Mouse (Mus musculus) heart, embryonic 10.5 days (tissue): ENCODE measurements at regions not wholly inside any gene's neighbourhood (a gene's known extent, or its start where the extent isn't known, plus 50 kb on each side); places are given as distances from the start of the nearest gene placed in this dataset.

ENCODE experiments used
- DNase-seq: peaks from one replicate; pipeline ENCODE4 v3.0.0-alpha.2; 2017; ENCODE audit warnings: low spot score
- H3K27ac ChIP-seq: fragments of 300-500 bp; sonication (generic); 2 replicates; pipeline ENCODE4 v1.5.1; 2016; ENCODE audit warnings: mild to moderate bottlenecking
- H3K27me3 ChIP-seq: fragments of 300-500 bp; sonication (generic); 2 replicates; pipeline ENCODE4 v1.6.1; 2016; ENCODE audit warnings: mild to moderate bottlenecking; ENCODE audit not compliant: poor library complexity, insufficient read depth, severe bottlenecking
- H3K36me3 ChIP-seq: fragments of 300-500 bp; sonication (generic); 2 replicates; pipeline ENCODE4 v1.6.1; 2016; ENCODE audit warnings: mild to moderate bottlenecking, moderate library complexity
- H3K4me1 ChIP-seq: fragments of 300-500 bp; sonication (generic); 2 replicates; pipeline ENCODE4 v1.6.1; 2016; ENCODE audit warnings: mild to moderate bottlenecking
- H3K4me3 ChIP-seq: fragments of 300-500 bp; sonication (generic); 2 replicates; pipeline ENCODE4 v1.5.1; 2016; ENCODE audit warnings: mild to moderate bottlenecking, moderate library complexity
- H3K9me3 ChIP-seq: fragments of 300-500 bp; sonication (generic); 2 replicates; pipeline ENCODE4 v1.6.1; 2016; ENCODE audit warnings: mild to moderate bottlenecking, moderate library complexity
- WGBS: fragments of 180-500 bp; shearing (Covaris S2); methylation state at CpG from one replicate; pipeline ENCODE4 v1.1.7; 2016; 5-methylcytosine and 5-hydroxymethylcytosine counted together

DNA sequence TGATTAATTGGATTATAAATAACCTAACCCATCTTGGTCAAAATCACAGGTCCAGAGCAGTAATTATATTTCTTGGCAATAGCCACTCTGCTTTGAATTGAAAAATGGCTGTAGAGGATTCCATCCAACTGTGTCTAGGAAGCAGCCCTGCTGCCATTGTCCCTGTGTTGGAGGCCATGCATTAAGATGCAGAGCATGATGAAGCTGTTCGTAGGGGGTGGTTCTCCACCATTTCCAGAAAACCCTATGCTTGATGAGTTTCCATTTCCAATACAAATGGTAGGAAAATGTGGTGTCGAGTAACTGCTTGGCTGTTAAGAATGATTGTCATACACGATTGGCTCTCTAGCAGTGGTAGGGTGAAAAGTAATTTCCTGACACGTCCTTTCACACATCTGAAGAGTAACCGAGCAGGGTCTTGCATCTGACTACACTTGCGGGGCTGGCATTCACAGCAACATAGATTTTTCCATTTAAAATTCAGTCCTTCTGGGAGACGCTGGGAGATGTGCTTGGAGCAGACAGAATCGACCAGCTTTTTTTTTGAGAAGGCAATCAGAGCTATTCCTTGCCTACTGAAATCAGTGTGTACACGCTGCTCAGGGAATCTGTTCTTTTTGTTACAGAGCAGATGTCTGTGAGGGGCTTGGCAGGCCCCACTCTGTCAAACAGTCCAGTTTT is 211.0 kb downstream of the Cmpk2 start:
- WGBS, result 60% methylated on average over 9 of the region's 9 CpGs
- DNase-seq, result no peak
- H3K27me3 ChIP-seq, result no peaks in the 10 kb centered on the region
- H3K4me3 ChIP-seq, result no peak overlapping the region
- peaks cover 15% of the 10 kb centered on the region for H3K4me1 ChIP-seq
- H3K9me3 ChIP-seq, result no peaks in the 10 kb centered on the region
- no peaks in the 10 kb centered on the region for H3K36me3 ChIP-seq
- H3K27ac ChIP-seq, result no peak overlapping the region

DNA sequence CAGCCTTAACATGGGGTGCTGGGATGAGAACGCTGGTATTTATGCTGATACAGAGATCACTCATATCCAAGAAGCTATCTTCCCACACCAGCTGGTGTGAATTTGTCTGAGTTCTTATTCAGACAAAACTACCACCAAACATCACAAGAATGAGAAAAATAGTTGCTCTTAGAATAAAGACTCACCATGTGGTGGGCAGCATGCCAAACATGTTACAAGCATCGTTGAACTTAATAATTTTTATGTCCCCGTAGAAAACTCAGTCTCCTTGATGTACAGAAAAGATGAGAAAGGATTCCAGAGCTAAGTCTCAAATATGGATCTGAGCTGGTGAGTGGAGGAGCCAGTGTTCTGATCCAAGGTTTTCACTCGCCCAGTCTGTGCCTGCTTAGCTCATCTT is 196.5 kb downstream of the Cmpk2 start:
- DNase-seq, result no peak
- WGBS, result 84% methylated on average over 4 of the region's 4 CpGs
- Histone ChIP-seq H3K4me3 (no peak overlapping the region), H3K36me3 (no peaks in the 10 kb centered on the region), H3K4me1 (no peaks in the 10 kb centered on the region), H3K27ac (no peak overlapping the region), H3K27me3 (no peaks in the 10 kb centered on the region), H3K9me3 (no peaks in the 10 kb centered on the region)

DNA sequence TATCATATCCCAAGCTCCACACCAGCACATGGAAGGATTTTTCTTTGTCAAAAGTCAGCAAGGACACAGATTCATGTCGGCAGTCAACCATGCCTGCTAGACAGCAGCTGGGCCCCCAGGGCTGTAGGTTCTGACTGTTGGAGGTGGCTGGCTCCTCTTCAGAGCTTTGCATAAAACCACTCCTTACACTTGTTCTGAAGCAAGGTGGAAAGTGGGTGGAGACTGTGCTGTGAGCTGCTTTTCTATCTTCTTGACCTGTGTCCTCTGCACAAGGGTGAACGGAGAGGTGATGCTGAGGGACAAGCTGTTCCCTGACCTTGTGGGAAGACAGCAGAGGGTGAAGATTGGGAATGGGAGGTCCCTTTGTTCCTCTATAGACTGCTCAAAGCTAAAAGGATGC is 185.2 kb downstream of the Cmpk2 start:
- H3K27ac ChIP-seq, result no peak overlapping the region
- no peak for DNase-seq
- no peak overlapping the region for H3K4me3 ChIP-seq
- H3K27me3 ChIP-seq, result no peaks in the 10 kb centered on the region
- H3K9me3 ChIP-seq, result no peaks in the 10 kb centered on the region
- 90% methylated on average over 2 of the region's 2 CpGs for WGBS
- no peaks in the 10 kb centered on the region for H3K36me3 ChIP-seq
- H3K4me1 ChIP-seq, result no peaks in the 10 kb centered on the region

DNA sequence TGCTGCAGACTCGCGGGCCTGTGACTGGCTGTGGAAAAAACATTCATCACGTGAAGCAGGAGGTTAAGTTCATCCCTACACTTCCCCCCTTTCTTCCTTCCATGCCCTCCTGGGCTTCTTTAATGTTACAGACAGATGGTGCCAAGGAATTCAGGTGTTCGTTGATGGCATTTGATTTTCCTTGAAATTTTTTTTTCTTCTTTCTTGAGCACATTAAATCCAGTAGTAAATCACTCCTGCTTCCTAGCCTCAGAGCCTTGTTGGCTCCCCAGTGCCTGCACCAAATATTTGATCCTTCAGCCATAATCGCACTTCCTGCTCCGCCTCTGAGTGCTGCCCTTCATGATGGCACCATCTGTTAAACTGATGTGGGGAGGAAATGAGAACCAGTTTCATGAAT is 184.8 kb downstream of the Cmpk2 start:
- WGBS, result 69% methylated on average over 6 of the region's 6 CpGs
- H3K36me3 ChIP-seq, result no peaks in the 10 kb centered on the region
- H3K4me1 ChIP-seq, result no peaks in the 10 kb centered on the region
- H3K9me3 ChIP-seq, result no peaks in the 10 kb centered on the region
- H3K27ac ChIP-seq, result no peak overlapping the region
- no peak for DNase-seq
- no peak overlapping the region for H3K4me3 ChIP-seq
- H3K27me3 ChIP-seq, result no peaks in the 10 kb centered on the region

DNA sequence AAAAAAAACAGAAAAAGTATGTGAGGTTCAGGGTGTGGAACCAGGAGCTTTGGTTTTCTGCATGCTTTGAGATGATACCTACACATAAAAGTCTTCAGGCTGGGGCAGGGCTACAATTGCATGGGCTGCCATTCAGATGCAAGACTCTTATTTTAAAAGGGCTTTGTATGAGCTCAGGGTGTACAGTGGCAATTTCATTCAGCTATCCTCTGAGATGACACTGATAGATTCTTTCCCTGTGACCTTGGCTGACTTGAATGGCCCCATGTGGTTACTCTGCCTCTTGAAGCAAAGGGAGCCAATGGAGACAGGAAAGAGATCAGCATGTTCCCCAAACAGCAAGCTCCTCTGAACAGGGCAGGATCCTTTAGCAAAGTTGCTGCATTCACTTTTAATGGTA is 177.1 kb downstream of the Cmpk2 start:
- H3K4me3 ChIP-seq, result no peak overlapping the region
- no peak for DNase-seq
- H3K27ac ChIP-seq, result no peak overlapping the region
- no peaks in the 10 kb centered on the region for H3K9me3 ChIP-seq
- H3K36me3 ChIP-seq, result no peaks in the 10 kb centered on the region
- H3K27me3 ChIP-seq, result no peaks in the 10 kb centered on the region
- no peaks in the 10 kb centered on the region for H3K4me1 ChIP-seq

DNA sequence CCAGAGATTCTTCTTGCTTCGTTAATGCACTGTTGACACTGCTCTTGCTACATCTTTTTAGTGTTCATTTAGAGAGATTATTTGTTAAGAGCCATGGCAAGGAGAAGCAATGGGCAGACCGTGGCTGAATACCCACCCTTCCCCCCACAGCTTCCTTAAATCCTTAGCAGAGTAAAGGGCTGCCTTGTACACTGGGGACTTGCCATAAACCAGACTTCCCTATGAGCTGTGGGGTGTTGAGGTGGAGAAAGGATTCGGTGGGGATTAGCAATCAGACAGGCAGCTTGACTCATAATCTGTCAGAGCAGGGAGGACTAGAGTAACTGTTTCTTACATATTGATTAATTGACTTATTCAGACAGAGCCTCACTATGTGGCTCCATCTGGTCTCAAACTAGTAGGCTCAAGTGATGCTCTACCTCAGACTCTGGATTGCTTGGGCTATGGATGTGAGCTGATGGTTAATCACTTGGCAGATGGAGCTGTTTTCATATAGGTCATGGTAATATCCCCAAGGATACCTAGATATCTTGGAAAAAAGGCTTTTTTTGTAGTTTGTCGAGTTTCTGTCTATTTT is 166.7 kb downstream of the Cmpk2 start:
- no peaks in the 10 kb centered on the region for H3K9me3 ChIP-seq
- H3K27ac ChIP-seq, result no peak overlapping the region

DNA sequence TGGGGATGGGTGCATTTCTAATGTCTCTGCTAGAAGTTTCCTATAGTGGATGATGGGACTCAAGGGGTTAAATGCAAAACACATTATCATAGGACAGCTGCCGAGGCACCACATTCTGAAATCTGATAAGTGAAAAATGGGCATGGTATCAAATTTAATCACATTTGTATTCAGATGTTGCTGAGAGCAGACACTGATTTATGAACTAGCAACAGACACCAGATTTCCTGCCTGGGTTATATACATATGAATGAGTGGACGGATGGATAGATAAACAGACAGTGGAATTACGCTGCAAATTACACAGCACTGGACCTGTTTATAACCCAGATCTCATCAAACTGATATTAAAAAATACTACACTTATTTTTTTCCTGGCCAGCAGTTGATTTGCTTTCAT is 166.2 kb downstream of the Cmpk2 start:
- Histone ChIP-seq H3K27ac (no peak overlapping the region), H3K4me3 (no peak overlapping the region), H3K4me1 (peaks cover 10% of the 10 kb centered on the region), H3K36me3 (no peaks in the 10 kb centered on the region), H3K9me3 (no peaks in the 10 kb centered on the region), H3K27me3 (no peaks in the 10 kb centered on the region)
- no peak for DNase-seq
- WGBS, result 48% methylated on average over 3 of the region's 3 CpGs

More for the DNA sequence above, 166.7 kb downstream of the Cmpk2 start:
- H3K4me3 ChIP-seq, result no peak overlapping the region
- peaks cover 10% of the 10 kb centered on the region for H3K4me1 ChIP-seq
- no peaks in the 10 kb centered on the region for H3K36me3 ChIP-seq
- WGBS, result 61% methylated on average over 4 of the region's 4 CpGs
- no peaks in the 10 kb centered on the region for H3K27me3 ChIP-seq
- DNase-seq, result peak; percentile 39

DNA sequence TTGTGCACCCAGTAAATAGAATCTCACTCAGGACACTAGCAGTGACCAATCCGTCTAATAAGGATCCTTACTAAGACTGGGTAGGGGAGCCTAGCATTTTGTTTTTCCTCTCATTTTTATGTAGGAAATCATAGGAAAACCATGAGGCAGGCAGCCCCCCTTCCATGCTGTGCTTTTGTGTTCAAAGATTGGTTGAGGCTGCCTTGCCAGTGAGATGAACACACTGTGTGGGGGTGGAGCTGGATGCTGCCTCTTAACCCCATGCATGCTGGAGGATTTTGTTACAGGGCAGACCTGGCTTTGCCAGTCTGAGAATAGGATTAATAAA is 162.8 kb downstream of the Cmpk2 start:
- no peaks in the 10 kb centered on the region for H3K27me3 ChIP-seq
- H3K9me3 ChIP-seq, result no peaks in the 10 kb centered on the region
- H3K4me1 ChIP-seq, result peaks cover 10% of the 10 kb centered on the region
- H3K27ac ChIP-seq, result peak overlapping the region; percentile 80
- DNase-seq, result peak; percentile 58
- H3K4me3 ChIP-seq, result no peak overlapping the region
- H3K36me3 ChIP-seq, result no peaks in the 10 kb centered on the region
- 56% methylated on average over 1 of the region's 1 CpGs for WGBS

DNA sequence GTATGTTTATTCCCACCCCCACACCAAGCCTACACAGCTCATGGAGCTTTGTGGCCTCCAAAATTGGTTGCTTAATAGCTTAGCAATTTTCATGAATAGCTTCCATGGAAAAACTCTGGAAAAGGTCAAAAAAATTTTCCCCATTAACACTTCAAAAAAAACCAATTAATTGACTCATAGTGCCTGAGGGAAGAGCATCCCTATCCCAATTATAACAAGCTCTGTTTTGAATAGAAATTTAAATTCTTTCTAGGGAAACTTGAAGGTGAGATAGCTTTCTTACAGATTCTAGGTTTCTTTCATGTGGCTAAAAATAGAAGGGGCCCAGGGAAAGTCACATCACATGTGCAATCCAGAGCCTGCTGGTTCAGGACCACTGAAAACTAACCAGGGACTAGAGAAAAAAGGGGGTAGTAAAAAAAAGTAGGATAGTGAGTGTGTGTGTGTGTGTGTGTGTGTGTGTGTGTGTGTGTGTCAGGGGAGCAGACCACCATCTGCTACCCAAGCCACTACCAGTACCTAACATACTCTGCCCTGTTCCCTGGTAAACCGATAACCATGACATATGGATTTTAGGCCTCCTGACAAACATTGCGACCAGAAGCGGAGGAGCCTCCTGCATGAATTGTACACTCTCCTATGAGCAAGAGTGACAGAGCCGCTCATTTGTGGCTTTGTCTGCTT is 162.2 kb downstream of the Cmpk2 start:
- Histone ChIP-seq H3K4me3 (no peak overlapping the region), H3K27ac (peak overlapping the region; percentile 80), H3K27me3 (no peaks in the 10 kb centered on the region), H3K4me1 (peaks cover 10% of the 10 kb centered on the region), H3K36me3 (no peaks in the 10 kb centered on the region), H3K9me3 (no peaks in the 10 kb centered on the region)
- 74% methylated on average over 4 of the region's 4 CpGs for WGBS
- peak; percentile 10 for DNase-seq

DNA sequence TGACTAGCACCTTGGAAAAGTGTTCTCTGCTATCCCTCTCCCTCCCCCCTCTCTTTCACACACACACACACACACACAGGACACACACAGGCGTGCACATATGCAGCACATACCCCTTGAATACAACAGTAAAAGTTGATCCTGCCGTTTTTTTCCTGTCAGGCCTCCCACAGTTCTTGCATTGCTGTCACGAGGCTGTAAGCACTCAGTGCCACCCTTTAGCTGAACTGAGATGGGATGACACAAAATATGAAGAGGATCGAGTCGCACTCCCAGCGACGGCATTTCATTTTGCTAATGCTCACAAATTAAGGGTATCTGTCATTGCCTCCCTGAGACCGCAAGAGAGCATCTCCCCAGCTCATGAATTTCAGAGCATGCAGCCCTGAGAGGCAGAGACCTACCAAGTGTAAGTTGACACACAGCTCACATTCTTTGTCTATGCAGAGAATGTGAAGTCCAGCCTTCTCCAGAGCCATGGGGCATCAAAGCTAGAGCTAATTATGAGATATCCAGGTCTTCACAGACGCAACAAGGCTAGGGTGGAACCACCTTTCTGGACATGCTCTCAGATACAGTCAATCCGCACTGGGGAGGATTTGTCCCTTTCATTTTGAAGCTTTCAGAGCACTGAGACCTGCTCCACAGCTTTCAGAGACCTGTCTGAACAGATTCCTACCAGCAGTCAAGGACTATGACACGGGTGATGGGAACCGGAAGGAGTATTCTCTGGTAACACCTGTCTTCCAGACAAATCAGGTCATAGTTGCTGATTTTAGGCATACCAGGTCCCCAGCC is 152.3 kb downstream of the Cmpk2 start:
- Histone ChIP-seq H3K36me3 (no peaks in the 10 kb centered on the region), H3K9me3 (no peaks in the 10 kb centered on the region), H3K27ac (no peak overlapping the region), H3K4me3 (no peak overlapping the region), H3K4me1 (no peaks in the 10 kb centered on the region), H3K27me3 (no peaks in the 10 kb centered on the region)
- no peak for DNase-seq
- WGBS, result 77% methylated on average over 12 of the region's 12 CpGs

DNA sequence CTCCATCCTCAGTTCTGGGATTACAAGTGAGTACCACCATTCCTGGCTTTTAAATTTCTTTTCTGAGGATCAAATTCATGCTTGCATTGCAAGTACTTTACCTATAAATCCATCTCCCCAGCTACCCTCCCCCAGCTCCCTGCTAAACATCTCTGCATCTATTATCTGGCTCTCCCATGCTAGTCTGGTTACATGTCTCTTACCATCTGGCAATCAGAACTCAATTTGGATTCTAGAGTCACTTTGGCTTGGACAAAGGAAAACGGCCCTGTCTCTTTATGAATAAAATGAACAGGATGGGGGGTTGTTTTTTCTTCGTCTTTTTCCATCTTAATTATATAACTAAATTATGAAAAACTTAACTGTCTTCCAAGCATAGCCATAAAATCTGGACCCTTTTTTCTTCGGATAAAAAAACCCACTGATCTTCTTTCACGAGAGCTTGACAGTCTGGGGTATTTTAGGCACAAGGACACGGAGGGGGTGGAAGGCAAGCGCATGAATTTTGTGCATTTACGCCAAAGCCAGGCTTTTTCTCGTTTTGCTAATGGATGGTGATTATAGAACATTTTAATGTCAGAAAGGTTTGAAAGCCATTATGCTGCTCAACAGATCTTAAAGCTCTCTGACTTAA is 151.6 kb downstream of the Cmpk2 start:
- 77% methylated on average over 8 of the region's 8 CpGs for WGBS
- no peak overlapping the region for H3K27ac ChIP-seq
- DNase-seq, result no peak
- no peaks in the 10 kb centered on the region for H3K9me3 ChIP-seq
- H3K4me1 ChIP-seq, result no peaks in the 10 kb centered on the region
- H3K4me3 ChIP-seq, result no peak overlapping the region
- no peaks in the 10 kb centered on the region for H3K27me3 ChIP-seq
- H3K36me3 ChIP-seq, result no peaks in the 10 kb centered on the region

DNA sequence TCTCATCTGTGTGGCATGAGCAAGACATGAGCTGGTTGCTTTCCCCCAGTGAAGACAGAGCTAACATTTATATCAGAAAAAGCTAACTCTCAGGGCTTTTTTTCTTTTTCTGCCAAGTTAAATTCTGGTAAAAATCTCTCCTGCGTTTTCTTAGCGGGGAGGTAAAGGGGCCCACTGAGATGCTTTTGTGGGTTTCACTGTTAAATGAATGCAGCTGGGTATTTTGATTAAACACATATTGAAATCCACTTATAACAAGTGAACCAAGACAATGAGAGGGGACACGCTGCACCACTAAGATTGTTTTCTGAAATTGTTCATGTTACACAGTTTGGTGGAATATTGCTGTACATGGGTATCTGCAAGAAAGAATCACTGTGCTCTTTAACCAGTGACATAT is 149.0 kb downstream of the Cmpk2 start:
- WGBS, result 84% methylated on average over 3 of the region's 3 CpGs
- H3K9me3 ChIP-seq, result no peaks in the 10 kb centered on the region
- no peaks in the 10 kb centered on the region for H3K27me3 ChIP-seq
- H3K27ac ChIP-seq, result no peak overlapping the region
- H3K4me1 ChIP-seq, result no peaks in the 10 kb centered on the region; the same call in 1 of the 2 replicates
- no peak for DNase-seq
- no peak overlapping the region for H3K4me3 ChIP-seq
- no peaks in the 10 kb centered on the region for H3K36me3 ChIP-seq
